Mouse (Mus musculus): Measurements from ENCODE around the gene Ppia.

DNA sequence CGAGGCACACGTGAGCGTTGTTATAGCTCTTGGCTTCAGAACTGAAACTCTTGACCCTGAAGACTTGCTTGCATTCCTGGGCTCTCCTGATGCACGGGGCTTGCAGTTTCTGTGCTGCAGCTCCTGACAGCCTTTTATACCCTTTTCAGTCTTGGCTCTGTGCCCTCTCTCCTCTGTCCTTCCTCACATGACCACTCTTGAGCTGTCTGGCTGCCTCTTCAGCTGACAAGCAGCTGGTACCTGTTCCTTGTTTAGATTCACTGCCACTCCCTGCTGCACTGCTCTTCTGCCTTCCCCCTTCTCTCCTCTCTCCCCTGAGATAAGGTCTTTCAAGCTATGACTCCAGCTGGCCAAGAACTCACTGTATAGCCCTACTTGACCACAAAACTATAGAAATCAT lies 32.2 kb downstream of the Ppia start:
- no peak for TF ChIP-seq POLR2A (IDR thresholded peaks at IDR 0.05; ENCODE audit: insufficient read depth, low read length)
- no peak for TF ChIP-seq CTCF (IDR thresholded peaks at IDR 0.05; ENCODE audit: low read depth, low read length)
- no peak for TF ChIP-seq EP300 (IDR thresholded peaks at IDR 0.05; ENCODE audit: insufficient read depth, low read depth, low read length)

All from ES-Bruce4 (cell line).